Mouse (Mus musculus): Measurements from ENCODE around the gene Gm7356. TPM values are rescaled to one million over a fixed set of nuclear protein-coding genes. Genes with fewer than 3 reads are reported as not detected.

Gm7356 gene
- polyA plus RNA-seq, 1 experiment: not detected

Other genes starting within 250 kb of the Gm7356 start
- 85.5 and 94.0 TPM in 2 replicates for gene Afdn, start 243.2 kb downstream of the Gm7356 start, polyA plus RNA-seq (2012; rRNA removed)
- gene Tcte2, start 241.9 kb downstream of the Gm7356 start, polyA plus RNA-seq (2012; rRNA removed): 12.1 and 13.8 TPM in 2 replicates
- gene Gm7168, start 55.3 kb downstream of the Gm7356 start, polyA plus RNA-seq (2012; rRNA removed): not detected in 2 replicates
- gene Gm7358, start 55.8 kb upstream of the Gm7356 start, polyA plus RNA-seq (2012; rRNA removed): not detected in 2 replicates
- gene Dact2, start 200.6 kb upstream of the Gm7356 start, polyA plus RNA-seq (2012; rRNA removed): 6.5 and 7.2 TPM in 2 replicates

Measured in cerebellum, adult 2 months (tissue).